Mouse (Mus musculus) c-Kit-positive CD71-negative TER-119-negative erythroid progenitor cells, embryonic 14.5 days (primary cell): ENCODE data around the gene Mettl24.
"Not testable (repeated sequence)": the region's sequence is repeated elsewhere in the genome, so short reads cannot be mapped to it uniquely, and the experiment has no call there.

Source experiments
- DNase-seq: peaks from one replicate; pipeline ENCODE4 v3.0.0-alpha.2; 2013; ENCODE audit warnings: low read depth

Gene Mettl24

DNA sequence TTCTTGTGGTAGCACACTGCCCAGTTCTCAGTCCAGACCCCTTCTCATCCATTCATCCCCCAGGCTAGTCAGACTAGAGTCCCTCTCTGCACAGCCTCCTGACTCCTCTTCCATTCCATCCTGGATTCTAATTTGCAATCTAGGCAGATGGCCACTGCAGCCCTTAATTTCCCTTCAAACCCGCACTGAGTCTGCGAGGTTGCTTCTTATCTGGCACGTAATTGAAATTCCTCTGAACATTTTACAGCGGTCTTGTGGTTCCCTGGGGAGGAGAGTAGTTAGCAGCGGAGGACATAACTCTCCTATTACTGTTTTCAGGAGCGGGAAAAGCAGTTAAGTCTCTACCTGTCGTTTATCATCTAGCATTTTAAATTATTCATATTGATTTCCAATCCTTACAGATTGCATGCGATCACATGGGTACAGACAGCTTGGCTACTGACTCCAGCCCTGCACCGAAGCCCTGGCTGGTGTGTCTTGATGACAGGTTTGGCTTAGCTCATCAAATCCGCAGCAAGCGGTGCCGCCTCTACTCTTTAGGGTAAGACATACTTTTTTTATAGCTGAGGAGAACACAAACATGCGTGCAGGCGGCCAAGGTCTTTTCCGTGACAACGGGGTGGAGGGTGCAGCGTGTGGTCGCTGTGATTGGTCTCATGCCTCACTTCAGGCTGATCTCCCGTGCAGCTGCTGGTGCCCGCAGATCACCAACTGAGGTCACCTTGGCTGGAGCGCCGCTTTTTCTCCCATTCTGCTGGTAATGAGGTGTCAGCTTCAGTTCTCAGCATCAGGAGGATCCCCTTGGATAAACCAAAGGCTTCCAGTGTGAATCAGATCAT, 54.4 kb downstream of the Mettl24 start:
- no peak for DNase-seq

DNA sequence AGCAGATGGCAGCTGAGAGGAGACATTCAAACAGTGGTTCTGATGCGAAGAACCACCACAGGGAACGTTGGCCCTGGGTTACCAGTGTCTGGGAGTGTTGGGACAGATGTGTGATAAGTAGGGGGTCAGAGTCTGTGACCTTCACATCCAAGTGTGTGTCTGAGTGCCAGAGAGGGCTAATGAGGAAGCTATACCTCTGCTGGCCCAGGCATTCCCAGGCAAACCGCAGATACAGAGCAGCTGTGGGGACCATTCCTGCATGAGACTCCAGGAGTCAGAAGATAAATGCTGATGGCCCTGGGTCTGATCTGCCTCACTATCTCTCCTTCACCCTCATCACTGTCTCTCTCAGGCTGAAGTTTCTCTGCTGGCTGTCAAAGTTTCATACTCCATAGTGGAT, 57.6 kb downstream of the Mettl24 start:
- no peak for DNase-seq

DNA sequence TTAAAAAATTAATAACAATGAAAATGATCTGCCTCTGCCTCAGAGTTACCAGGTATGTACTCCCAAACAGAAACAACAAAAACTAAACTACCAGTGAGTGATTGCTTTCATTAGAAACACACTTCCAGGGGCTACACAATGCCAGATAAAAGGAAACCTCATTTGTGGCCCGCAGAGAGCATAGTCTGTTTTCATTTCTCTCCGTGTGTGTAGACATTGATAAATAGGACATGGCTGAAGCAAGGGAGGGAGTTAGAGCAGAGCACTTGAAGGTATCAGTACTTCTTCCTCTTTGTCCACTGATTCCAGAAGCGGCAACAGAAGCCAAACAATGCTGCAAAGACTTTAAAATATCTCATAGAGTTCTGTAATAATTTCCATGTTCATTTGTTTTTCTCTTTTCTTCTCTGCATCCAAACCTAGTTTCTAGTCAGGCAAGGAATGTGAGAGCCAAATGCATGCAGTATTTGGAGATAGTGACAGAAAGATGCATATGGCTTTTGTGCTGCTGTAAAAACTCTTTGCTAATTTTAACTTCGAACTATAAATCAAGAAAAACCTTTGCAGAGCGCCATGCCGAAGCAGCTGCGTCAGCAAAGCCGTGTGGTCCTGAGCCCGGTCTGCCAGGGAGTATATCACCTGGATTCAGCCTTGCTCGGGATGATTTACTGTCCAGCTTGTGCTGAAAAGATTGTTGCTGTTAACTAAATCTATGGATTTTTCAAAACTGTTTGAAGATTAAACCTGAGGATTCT, 67.4 kb downstream of the Mettl24 start:
- no peak for DNase-seq

DNA sequence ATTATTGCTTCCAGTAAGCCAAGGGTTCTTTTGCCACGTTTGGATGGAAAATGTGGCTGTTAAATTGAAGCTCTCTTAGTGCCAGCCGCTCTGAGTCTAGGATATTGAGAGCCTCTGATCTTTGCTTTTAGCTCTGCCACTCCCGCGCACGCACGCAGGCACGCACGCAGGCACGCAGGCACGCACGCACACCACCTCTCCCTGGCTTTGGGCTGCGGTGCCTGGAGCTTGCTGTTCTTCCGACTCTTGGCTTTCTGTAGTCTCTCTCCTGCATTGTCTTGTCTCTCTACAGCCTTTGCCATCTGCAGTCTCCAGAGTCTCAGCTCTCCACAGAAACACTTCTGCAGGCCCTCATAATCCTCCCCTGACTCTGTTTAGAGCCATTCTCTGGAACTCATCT, 68.1 kb downstream of the Mettl24 start:
- DNase-seq = no peak

DNA sequence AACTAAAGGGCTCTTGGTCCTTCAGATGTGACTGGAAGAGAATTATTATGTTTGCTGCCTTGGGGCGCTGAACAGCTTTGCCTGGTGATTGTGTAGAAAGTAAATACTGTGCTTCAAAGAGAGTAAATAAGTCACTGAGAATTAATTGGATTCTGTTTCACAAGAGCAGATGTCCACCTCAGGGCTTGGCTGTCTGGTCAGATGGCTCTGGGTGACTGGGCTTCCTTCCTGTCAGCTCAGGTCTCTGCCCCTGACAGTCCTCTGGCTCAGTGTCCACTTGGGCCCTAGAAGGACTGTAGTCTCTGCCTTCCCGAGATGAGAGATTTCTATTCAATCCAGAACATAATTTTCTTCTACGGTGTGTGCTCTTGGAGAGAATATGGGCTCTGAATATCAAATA, 70.0 kb downstream of the Mettl24 start:
- no peak for DNase-seq

DNA sequence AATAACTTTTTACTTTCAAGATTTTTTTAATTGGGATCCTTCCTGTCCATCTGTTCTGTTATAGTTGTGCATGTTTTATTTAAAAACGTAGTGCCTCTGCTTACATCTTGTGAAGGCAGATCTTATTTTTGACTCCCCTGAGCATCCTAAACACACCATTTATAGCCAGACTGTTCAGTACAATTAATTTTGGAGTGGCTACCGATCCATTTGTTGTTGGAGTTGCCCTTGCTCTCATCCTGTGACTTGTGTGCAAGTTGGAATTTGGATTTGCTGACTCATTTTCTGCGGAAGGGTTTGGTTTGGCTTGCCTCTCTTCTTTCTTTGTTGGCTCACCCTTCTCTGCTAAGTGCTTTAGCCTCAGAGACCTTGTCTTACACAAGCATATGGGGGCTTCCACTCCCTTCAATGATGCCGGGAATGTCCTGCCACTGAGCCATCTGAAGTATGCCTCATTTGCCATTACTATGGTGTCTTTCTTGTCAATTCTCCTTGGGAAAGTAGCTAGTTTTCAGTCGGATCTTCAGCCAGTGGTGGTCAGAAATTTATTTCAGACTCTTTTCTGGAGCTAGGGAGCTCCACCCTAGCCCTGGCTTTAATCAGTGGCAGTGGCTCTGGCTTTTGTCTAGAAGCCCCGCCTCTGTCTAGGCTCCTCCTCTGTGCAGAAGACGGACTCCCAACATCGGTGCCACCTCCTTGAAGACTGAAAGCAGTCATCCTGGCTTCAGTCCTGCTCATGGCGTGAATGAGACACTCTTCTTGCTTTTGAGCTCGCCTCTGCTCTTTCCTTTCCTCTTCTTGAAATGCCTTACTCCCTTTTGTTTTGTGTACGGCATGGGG, 75.3 kb downstream of the Mettl24 start:
- DNase-seq = no peak

DNA sequence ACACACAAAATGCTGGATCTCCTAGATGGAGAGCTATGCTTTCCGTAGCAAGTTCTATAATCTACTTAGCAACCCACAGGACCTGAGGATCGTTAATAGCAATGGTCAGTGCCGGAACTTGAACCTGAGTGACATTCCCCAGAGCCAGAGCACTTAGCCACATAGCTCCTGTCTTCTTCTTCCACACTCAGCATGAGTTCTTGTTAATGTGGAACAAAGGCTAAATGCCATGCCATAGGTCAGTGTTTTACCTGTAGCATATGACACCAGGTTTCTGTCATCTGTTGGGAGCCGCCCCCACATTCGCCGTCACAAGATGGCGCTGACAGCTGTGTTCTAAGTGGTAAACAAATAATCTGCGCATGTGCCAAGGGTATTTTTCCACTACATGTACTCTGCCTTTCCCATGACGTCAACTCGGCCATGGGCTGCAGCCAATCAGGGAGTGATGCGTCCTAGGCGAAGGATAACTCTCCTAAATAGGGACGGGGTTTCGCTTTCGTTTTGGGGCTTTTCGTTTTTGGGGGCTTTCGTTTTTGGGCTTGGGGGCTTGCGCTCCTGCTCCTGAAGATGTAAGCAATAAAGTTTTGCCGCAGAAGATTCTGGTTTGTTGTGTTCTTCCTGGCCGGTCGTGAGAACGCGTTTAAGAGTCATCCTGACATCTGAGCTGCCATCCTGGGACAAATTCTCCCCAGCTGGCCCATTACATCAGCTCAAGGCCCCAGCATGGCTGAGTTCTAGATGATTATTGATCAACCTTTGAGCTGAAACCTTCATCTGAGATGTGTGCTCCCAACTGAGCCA, 76.5 kb downstream of the Mettl24 start:
- DNase-seq = not testable (repeated sequence)

DNA sequence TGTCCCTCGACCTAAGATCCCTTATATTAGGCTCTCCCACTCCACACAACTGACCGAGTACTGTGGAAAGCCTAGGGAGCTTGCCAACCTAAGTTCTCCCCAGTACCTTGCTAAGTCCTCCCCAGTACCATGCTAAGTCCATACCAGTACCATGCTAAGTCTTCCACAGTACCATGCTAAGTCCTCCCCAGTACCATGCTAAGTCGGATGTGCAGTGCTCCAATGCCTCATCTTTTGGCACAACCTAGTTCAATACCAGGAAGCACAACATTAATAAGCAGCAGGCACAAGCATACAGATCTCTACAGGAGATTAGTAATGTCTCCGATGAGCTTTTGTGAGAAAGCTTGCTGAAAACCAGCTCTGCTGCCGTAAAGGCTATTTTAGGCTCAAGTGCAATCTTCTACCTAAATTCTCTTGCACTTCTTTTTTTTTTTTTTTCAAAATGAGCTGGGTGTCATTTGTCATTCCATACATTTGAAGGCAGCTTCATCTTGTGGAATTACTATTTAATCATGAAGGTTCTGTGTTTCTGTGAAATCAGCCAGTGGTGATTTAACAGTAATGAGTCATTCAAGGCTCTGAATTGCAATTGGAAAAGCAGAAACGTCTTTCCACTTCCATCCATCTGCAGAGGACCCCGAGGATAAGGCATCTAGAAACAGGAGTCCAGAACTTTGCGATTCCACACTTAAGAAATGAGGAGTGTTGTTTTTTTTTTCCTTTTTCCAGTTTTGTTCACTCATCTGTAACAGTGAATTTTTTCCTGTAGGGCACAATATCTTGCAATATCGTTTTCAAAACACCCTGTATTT, 77.3 kb downstream of the Mettl24 start:
- DNase-seq = no peak

DNA sequence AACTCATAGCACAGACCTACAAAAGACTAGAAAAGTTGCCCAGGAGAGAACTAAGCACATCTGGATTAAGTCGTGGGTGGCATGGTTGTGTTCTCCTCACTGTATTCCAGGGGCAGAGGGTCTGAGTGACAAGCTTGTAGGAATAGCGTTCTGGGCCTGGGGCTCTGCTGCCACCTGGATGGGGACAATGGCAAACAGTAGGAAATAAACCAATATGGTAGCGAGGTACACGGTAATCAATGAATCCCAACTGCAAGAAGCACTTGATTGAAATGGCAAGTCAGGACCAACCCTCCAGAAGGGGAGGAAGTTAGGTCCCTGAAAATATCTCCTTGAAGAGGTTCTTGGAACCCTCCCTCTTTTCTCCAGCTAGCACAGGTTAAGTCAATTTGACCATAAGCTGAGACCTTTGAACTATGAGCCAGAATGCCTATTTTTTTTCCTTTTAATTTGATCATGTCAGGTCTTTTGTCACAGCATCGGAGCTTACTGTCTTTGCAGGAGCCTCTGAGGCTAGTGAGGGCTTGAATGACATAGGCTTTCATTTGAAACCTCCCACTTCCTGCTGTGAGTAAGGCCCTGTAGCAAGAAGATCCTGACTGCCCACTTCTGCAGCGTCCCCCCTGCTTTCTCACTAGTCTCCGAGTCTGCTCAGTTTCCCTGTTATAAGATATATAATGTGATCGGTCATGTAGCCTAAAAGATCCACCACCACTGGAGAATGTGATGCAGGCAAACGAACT, 78.1 kb downstream of the Mettl24 start:
- DNase-seq = no peak

DNA sequence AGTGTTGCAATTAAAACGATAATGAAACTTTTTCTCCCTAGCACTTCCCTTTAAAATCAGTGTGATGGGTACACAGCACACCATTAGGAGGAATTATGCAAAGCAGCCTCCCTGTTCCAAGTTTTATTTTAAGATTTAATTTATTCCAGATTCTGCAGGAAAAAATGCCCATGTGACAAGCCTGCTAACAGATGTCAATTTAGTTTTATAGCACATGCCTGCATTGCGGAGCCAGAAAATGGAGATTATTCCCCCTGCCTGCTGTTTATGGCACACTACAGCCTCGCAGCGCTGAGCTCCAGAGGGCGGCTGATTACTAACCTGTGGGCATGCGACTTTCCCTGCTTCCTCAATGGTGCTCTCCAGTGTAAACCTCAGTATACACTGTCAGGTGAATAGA, 79.5 kb downstream of the Mettl24 start:
- DNase-seq = no peak

DNA sequence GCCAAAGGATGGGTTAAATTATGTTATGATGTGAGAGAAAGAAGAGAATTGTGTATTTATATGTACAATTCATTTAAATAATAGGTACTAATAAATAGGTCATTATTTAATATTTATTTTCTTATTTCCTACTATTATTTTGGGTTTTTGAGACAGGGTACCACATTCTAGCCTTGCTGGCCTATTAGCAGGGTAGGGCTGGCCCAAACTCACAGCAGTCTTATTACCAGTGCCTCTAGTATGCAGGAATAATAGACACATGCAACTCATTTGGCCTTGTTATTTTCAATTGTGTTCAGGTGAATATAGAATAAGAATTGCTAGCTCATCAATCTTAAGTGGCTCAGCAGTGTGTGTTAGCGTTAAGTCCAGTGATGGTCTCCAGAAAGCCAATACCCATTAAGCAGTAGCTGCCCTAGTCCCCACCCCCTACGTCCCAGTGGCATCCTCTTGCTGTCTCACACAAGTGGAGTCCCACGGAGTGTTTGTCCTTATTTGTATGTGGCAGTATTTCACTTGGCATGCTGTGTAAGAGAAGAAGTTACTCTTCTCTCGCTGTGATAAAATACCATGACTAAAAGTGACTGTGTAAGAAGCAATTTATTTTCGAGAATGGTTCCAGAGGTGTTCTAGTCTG, 80.1 kb downstream of the Mettl24 start:
- no peak for DNase-seq

DNA sequence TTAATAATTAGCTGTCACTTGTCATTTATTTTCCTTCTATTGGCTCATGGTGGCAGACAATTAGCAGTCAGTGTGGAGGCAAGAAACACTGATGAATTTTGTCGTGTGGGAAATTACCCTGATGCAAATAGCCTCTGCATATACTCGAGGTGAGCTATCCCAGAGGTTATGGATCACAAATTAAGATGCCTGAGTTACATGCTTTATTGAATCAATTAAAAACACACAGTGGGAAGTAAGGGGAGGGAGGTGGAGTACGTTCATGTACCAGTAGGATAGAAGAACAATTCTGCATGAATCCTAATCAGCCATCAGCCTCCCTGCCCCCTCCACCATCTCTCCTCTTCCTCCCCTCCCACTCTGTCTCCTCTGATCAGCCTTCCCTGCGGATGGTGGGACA, 89.2 kb downstream of the Mettl24 start:
- no peak for DNase-seq

DNA sequence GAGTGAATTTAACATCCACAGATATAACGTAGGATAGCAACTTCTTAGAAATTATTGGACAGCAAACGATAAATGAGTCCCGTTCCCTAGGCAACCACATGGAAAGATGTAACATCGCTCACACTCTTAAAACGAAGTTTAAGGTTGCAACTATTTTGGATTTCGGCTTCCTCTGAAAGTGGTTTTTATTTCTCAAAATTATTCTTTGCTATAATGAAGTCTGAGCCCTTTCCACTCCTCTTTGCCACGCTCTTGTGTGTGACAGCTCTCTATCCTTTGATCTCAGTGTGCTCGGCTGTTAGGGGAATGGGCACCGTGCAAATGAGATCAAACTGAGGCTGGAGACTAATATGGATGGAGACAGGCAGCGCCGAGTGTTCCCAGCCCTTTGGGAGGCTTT, 92.1 kb downstream of the Mettl24 start:
- DNase-seq = no peak

DNA sequence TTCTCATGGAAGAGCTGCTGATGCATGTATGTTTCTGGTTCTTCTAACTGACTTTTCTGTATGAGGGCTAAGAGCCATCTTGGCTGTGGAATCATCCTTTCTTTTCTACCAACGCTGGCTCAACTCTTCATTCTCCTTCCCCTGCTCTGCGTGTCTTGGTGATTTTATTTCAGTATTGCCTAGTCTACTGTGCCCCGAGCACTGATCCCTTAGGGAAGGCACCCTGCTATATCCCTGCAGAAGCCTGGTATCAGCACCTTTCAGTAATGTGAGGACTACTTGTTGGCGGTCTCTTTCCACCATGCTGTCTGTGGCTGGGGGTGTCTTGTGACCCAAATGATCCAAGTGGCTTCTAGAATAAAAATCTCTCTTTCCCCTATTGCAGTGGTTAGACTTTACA, 92.6 kb downstream of the Mettl24 start:
- no peak for DNase-seq

DNA sequence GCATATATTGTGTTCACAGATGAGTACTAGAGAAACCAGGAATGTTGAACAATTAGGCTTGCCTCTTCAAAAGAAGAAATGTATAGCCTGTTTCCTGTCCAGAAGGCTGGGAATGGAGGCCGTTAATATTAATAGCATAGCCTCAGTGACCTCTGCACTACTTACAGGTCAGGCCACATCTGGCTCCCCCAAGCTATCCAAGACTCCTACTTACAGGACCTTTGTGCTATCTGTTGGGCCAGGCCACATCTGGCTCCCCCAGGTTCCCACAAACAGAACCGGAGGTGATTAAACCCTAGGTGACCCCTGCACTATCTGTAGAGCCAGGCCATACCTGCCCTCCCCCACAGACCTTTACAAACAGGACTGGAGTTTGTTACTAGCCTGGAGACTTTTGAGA, 94.1 kb downstream of the Mettl24 start:
- DNase-seq = no peak

DNA sequence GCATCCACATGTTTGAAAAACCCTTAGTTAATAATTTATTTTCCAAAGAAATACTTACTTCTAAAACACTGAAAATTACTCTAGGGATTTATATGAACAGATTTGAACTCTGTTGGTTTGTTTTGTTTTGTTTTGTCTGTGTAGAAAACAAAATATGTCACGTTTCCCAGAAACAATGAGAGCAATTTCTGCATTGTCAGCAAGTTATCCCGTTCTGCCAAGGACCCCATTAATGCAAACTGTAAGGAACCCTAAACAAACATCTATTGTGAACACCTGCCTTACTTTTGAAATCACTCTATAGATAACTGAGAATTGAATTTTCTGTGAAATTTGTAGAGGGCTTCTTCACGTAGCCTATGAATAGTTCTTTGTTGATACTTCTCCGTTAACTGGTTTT, 95.4 kb downstream of the Mettl24 start:
- no peak for DNase-seq

DNA sequence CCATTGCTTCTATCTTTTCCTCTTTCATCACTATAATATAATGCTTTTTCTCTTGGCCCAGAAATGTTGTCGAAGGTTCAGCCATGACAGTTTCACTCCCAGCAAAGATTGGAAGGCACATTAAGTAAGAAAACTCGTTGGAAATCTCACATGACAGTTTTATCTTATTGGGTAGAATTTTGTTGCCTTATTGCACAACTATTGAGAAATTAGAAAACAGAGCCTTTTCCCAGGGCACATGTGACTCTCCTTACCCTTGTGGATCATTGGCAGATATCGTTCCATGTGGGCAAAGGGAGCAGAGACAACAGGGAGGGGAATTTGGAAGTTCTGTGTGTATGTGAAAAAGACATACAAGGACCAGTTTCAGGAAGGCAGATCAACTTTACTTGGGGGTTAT, 107.3 kb downstream of the Mettl24 start:
- no peak for DNase-seq

DNA sequence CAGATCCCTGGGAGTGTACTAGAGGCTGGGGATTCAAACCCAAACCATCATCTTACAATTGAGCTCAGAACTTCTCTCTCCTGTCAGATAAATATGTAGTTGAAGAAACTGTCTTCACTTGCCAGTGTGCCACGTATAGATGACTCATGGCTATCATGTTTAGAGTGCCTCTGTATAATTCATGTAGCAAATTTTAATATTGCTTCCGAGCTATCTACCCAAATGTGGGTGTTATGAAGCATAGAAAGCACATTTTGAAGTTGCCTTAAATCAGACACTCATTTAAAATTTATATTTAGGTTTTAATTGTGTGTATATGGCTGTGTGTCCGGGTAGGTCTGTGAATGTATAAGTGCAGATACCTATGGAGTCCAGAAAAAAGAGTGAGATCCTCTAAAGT, 109.0 kb downstream of the Mettl24 start:
- no peak for DNase-seq

DNA sequence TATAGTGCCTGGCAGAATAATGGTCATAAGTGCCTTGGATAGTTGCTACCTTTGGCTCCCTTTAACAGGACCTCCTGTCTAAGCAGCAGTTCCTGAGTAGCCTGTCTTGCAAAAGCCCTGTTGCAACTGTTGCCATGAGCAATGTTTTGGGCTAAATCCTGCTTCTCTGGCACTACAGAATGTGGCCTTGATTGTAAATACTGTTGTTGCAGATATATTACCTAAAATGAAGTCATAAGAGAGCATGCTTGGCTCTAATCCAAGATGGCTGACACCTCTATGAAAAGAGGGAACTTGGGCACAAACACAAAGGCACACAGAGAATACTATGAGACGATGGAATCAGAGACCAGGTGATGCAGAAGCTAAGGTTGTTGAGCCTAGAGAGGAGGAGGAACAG, 122.1 kb downstream of the Mettl24 start:
- DNase-seq = no peak

DNA sequence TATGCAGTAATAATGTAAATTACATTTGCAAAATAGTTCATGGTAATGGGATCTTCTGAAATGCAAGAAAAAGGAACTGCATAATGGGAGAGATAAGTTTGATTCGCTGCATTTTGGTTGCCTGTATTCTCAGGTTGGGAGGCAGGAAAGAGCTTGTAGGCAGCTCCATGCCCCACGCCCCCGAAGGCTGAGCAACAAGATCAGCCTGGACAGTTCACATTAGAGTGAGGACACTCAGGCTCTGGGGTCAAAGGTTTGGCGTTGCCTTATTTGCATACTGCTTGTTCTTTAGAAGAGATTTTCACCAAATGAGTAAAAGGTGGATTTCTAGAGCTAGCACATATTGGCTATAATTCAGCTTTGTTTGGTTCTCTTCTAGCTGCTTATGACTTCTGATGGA, 123.1 kb downstream of the Mettl24 start:
- DNase-seq = no peak
